Mouse (Mus musculus) bone marrow macrophage, adult 2 months (primary cell): ENCODE measurements at regions not wholly inside any gene's neighbourhood (a gene's known extent, or its start where the extent isn't known, plus 50 kb on each side); places are given as distances from the start of the nearest gene placed in this dataset.

Experiments
- CTCF ChIP-seq: IDR thresholded peaks from 2 replicates; pipeline ENCODE4 v1.5.1; 2012; ENCODE audit warnings: low read depth, mild to moderate bottlenecking, low read length, moderate library complexity
- POLR2A ChIP-seq: IDR thresholded peaks from 2 replicates; pipeline ENCODE4 v1.6.1; 2012; ENCODE audit warnings: mild to moderate bottlenecking, low read depth, low read length, borderline replicate concordance

- no peak for TF ChIP-seq CTCF
- TF ChIP-seq POLR2A: no peak
Observed at GRCm38 (mm10) chr4:105603661-105604060, 186.0 kb upstream of the Gm12728 start.
